Mouse (Mus musculus) granulocyte monocyte progenitor cell, adult 5-6 weeks (primary cell): Measurements from ENCODE around the gene Olfr816. TPM values are rescaled to one million over a fixed set of nuclear protein-coding genes. Genes with fewer than 3 reads are reported as not detected.
"Not testable (repeated sequence)": the region's sequence is repeated elsewhere in the genome, so short reads cannot be mapped to it uniquely, and the experiment has no call there.

ENCODE experiments used
- ATAC-seq: replicated peaks from 2 replicates; pipeline ENCODE4 v1.8.0; 2016; ENCODE audit warnings: mild to moderate bottlenecking, moderate TSS enrichment, inconsistent platforms; ENCODE audit not compliant: poor library complexity, severe bottlenecking
- total RNA-seq, 2 experiments: library from RNA; stranded (forward) in 1 of 2; stranded (reverse) in 1 of 2; fragments of 200-712, 200-1000 nt in 1 of 2; fragments of >200 nt in 1 of 2; fragmentation: Nextera tagmentation in 1 of 2; gene quantifications; 2 replicates each; pipeline ENCODE4 v1.2.3; 2014 to 2017

Gene Olfr816
- total RNA-seq (2014; fragmentation: Nextera tagmentation) (not detected in 2 replicates), total RNA-seq (2017) (not detected in 2 replicates)

GRCm38 (mm10) chr10:129915497-129915896 lies at the start of gene Olfr816:
Gene Olfr816, minus strand, starts transcription at chr10:129915597.
- ATAC-seq: no peak

GRCm38 (mm10) chr10:129949000-129949399 lies 33.6 kb upstream of the Olfr816 start, which contains the start of gene Olfr818:
Gene Olfr818, minus strand, starts transcription at chr10:129949100.
- ATAC-seq: no peak

GRCm38 (mm10) chr10:129905767-129906166 lies 9.6 kb downstream of the Olfr816 start, which contains the start of gene Olfr815:
Gene Olfr815, minus strand, starts transcription at chr10:129905867.
- ATAC-seq: not testable (repeated sequence)

- ATAC-seq: no peak
These were observed 29.5 kb downstream of the Olfr816 start for GRCm38 (mm10) chr10:129885934-129886333.

GRCm38 (mm10) chr10:129885496-129885895 lies 29.9 kb downstream of the Olfr816 start:
- not testable (repeated sequence) for ATAC-seq

GRCm38 (mm10) chr10:129879751-129880150 lies 35.6 kb downstream of the Olfr816 start, which contains the start of gene Olfr814:
Gene Olfr814, minus strand, starts transcription at chr10:129879851.
- ATAC-seq: not testable (repeated sequence)

Other genes starting within 250 kb of the Olfr816 start
- not detected in 2 replicates for gene Olfr801, start 241.7 kb downstream of the Olfr816 start, total RNA-seq (2014; fragmentation: Nextera tagmentation)
- gene Olfr801, start 241.7 kb downstream of the Olfr816 start, total RNA-seq (2017): not detected in 2 replicates
- gene Olfr802, start 227.4 kb downstream of the Olfr816 start, total RNA-seq (2014; fragmentation: Nextera tagmentation): not detected in 2 replicates
- not detected in 2 replicates for gene Olfr802, start 227.4 kb downstream of the Olfr816 start, total RNA-seq (2017)
- not detected in 2 replicates for gene Olfr803, start 221.3 kb downstream of the Olfr816 start, total RNA-seq (2014; fragmentation: Nextera tagmentation)
- gene Olfr803, start 221.3 kb downstream of the Olfr816 start, total RNA-seq (2017): not detected in 2 replicates
- not detected in 2 replicates for gene Olfr804, start 212.4 kb downstream of the Olfr816 start, total RNA-seq (2014; fragmentation: Nextera tagmentation)
- not detected in 2 replicates for gene Olfr804, start 212.4 kb downstream of the Olfr816 start, total RNA-seq (2017)
- gene Olfr805, start 186.2 kb downstream of the Olfr816 start, total RNA-seq (2014; fragmentation: Nextera tagmentation): not detected in 2 replicates
- gene Olfr805, start 186.2 kb downstream of the Olfr816 start, total RNA-seq (2017): not detected in 2 replicates
- gene Olfr806, start 173.7 kb downstream of the Olfr816 start, total RNA-seq (2014; fragmentation: Nextera tagmentation): not detected in 2 replicates
- gene Olfr806, start 173.7 kb downstream of the Olfr816 start, total RNA-seq (2017): not detected in 2 replicates
- not detected in 2 replicates for gene Olfr807, start 157.8 kb downstream of the Olfr816 start, total RNA-seq (2014; fragmentation: Nextera tagmentation)
- gene Olfr807, start 157.8 kb downstream of the Olfr816 start, total RNA-seq (2017): not detected in 2 replicates
- gene Olfr808, start 150.1 kb downstream of the Olfr816 start, total RNA-seq (2014; fragmentation: Nextera tagmentation): not detected in 2 replicates
- gene Olfr808, start 150.1 kb downstream of the Olfr816 start, total RNA-seq (2017): not detected in 2 replicates
- not detected in 2 replicates for gene Olfr809, start 141.0 kb downstream of the Olfr816 start, total RNA-seq (2014; fragmentation: Nextera tagmentation)
- not detected in 2 replicates for gene Olfr809, start 141.0 kb downstream of the Olfr816 start, total RNA-seq (2017)
- gene Olfr810, start 120.7 kb downstream of the Olfr816 start, total RNA-seq (2014; fragmentation: Nextera tagmentation): not detected in 2 replicates
- not detected in 2 replicates for gene Olfr810, start 120.7 kb downstream of the Olfr816 start, total RNA-seq (2017)
- not detected in 2 replicates for gene Olfr811, start 111.2 kb downstream of the Olfr816 start, total RNA-seq (2014; fragmentation: Nextera tagmentation)
- not detected in 2 replicates for gene Olfr811, start 111.2 kb downstream of the Olfr816 start, total RNA-seq (2017)
- not detected in 2 replicates for gene Olfr812, start 69.5 kb downstream of the Olfr816 start, total RNA-seq (2014; fragmentation: Nextera tagmentation)
- not detected in 2 replicates for gene Olfr812, start 69.5 kb downstream of the Olfr816 start, total RNA-seq (2017)
- not detected in 2 replicates for gene Olfr813, start 60.2 kb downstream of the Olfr816 start, total RNA-seq (2014; fragmentation: Nextera tagmentation)
- not detected in 2 replicates for gene Olfr813, start 60.2 kb downstream of the Olfr816 start, total RNA-seq (2017)
- gene Olfr814, start 35.7 kb downstream of the Olfr816 start, total RNA-seq (2014; fragmentation: Nextera tagmentation): not detected in 2 replicates
- gene Olfr814, start 35.7 kb downstream of the Olfr816 start, total RNA-seq (2017): not detected in 2 replicates
- not detected in 2 replicates for gene Olfr815, start 9.7 kb downstream of the Olfr816 start, total RNA-seq (2014; fragmentation: Nextera tagmentation)
- not detected in 2 replicates for gene Olfr815, start 9.7 kb downstream of the Olfr816 start, total RNA-seq (2017)
- not detected in 2 replicates for gene Olfr818, start 33.5 kb upstream of the Olfr816 start, total RNA-seq (2014; fragmentation: Nextera tagmentation)
- not detected in 2 replicates for gene Olfr818, start 33.5 kb upstream of the Olfr816 start, total RNA-seq (2017)
- gene Olfr819, start 51.7 kb upstream of the Olfr816 start, total RNA-seq (2014; fragmentation: Nextera tagmentation): not detected in 2 replicates
- not detected in 2 replicates for gene Olfr819, start 51.7 kb upstream of the Olfr816 start, total RNA-seq (2017)
- gene Olfr247, start 60.5 kb upstream of the Olfr816 start, total RNA-seq (2014; fragmentation: Nextera tagmentation): not detected in 2 replicates
- not detected in 2 replicates for gene Olfr247, start 60.5 kb upstream of the Olfr816 start, total RNA-seq (2017)
- gene Gm10310, start 69.5 kb upstream of the Olfr816 start, total RNA-seq (2014; fragmentation: Nextera tagmentation): not detected in 2 replicates
- gene Gm10310, start 69.5 kb upstream of the Olfr816 start, total RNA-seq (2017): not detected in 2 replicates
- gene Olfr820, start 97.0 kb upstream of the Olfr816 start, total RNA-seq (2014; fragmentation: Nextera tagmentation): not detected in 2 replicates
- not detected in 2 replicates for gene Olfr820, start 97.0 kb upstream of the Olfr816 start, total RNA-seq (2017)
- not detected in 2 replicates for gene Olfr821, start 114.8 kb upstream of the Olfr816 start, total RNA-seq (2014; fragmentation: Nextera tagmentation)
- not detected in 2 replicates for gene Olfr821, start 114.8 kb upstream of the Olfr816 start, total RNA-seq (2017)
- not detected in 2 replicates for gene Olfr822, start 155.6 kb upstream of the Olfr816 start, total RNA-seq (2014; fragmentation: Nextera tagmentation)
- gene Olfr822, start 155.6 kb upstream of the Olfr816 start, total RNA-seq (2017): not detected in 2 replicates
- gene Olfr823, start 199.8 kb upstream of the Olfr816 start, total RNA-seq (2014; fragmentation: Nextera tagmentation): not detected in 2 replicates
- gene Olfr823, start 199.8 kb upstream of the Olfr816 start, total RNA-seq (2017): not detected in 2 replicates
- not detected in 2 replicates for gene Olfr824, start 214.4 kb upstream of the Olfr816 start, total RNA-seq (2014; fragmentation: Nextera tagmentation)
- gene Olfr824, start 214.4 kb upstream of the Olfr816 start, total RNA-seq (2017): not detected in 2 replicates